Mouse (Mus musculus) embryonic facial prominence, embryonic 10.5 days (tissue): ENCODE measurements at regions not wholly inside any gene's neighbourhood (a gene's known extent, or its start where the extent isn't known, plus 50 kb on each side); places are given as distances from the start of the nearest gene placed in this dataset.

Experiments used
- DNase-seq: peaks from one replicate; pipeline ENCODE4 v3.0.0-alpha.2; 2017; ENCODE audit warnings: low spot score
- H3K27ac ChIP-seq: fragments of 300-500 bp; sonication (generic); replicated peaks from 2 replicates; pipeline ENCODE4 v1.5.1; 2016; ENCODE audit warnings: mild to moderate bottlenecking
- H3K27me3 ChIP-seq: fragments of 300-500 bp; sonication (generic); replicated peaks from 2 replicates; pipeline ENCODE4 v1.6.1; 2016; ENCODE audit warnings: low read depth, mild to moderate bottlenecking; ENCODE audit not compliant: poor library complexity, severe bottlenecking
- H3K36me3 ChIP-seq: fragments of 300-500 bp; sonication (generic); replicated peaks from 2 replicates; pipeline ENCODE4 v1.6.1; 2016; ENCODE audit warnings: mild to moderate bottlenecking, moderate library complexity
- H3K4me1 ChIP-seq: fragments of 300-500 bp; sonication (generic); 2 replicates; pipeline ENCODE4 v1.6.1; 2016
- H3K4me3 ChIP-seq: fragments of 300-500 bp; sonication (generic); 2 replicates; pipeline ENCODE4 v1.5.1; 2016; ENCODE audit warnings: mild to moderate bottlenecking, moderate library complexity
- H3K9me3 ChIP-seq: fragments of 300-500 bp; sonication (generic); 2 replicates; pipeline ENCODE4 v1.6.1; 2016; ENCODE audit warnings: mild to moderate bottlenecking
- WGBS: fragments of 180-500 bp; shearing (Covaris S2); methylation state at CpG from one replicate; pipeline ENCODE4 v1.1.7; 2016; 5-methylcytosine and 5-hydroxymethylcytosine counted together

DNA sequence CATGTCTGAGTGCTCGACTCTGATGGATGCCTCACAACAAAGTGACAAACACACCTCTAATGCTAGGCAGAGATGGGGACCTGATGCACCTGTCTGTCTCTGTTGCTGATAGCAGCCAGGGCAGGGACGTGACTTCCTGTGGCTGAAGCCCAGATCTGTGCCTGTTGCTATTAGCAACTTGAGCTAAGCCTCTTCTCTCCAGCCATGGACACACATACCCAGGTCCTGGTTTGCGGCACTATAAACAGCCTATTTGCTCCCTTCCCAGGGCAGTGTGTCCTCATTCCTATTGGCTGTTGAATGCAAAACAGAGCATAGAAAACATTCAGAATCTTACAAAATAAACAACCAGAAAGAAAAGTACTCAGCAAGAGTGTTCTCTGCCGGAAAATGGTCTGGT, 273.5 kb downstream of the Irs2 start:
- H3K27me3 ChIP-seq: no peaks in the 10 kb centered on the region
- WGBS: 68% methylated on average over 4 of the region's 4 CpGs
- no peaks in the 10 kb centered on the region for H3K36me3 ChIP-seq
- H3K9me3 ChIP-seq: 0 out of 2 replicates have a peak, but pooled peaks cover 3% of the 10 kb centered on the region
- H3K4me3 ChIP-seq: no peak overlapping the region
- no peak overlapping the region for H3K27ac ChIP-seq
- DNase-seq: no peak
- H3K4me1 ChIP-seq: peaks cover 19% of the 10 kb centered on the region

DNA sequence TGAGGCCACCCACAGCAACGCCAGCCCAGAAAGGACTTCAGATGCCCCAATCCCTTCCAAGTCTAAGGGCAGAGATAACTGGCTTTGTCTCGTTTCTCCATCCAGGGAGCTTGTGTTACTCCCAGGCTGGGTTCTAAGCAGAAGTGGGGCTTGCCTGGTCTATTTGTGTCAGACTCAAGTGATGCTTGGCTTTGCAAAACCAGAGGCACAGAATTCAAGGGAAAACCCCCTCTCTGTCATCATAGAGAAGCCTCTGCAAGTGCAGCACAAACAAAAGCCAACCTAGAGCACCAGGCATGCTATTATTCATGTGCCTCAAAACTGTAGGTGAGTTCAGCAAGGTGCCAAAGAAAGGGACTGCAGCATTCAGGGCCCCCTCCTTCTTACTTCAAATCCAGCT, 284.9 kb downstream of the Irs2 start:
- no peak for DNase-seq
- Histone ChIP-seq H3K4me1 (0 out of 2 replicates have a peak, but pooled peaks cover 7% of the 10 kb centered on the region), H3K4me3 (no peak overlapping the region), H3K27ac (no peak overlapping the region), H3K36me3 (no peaks in the 10 kb centered on the region), H3K27me3 (no peaks in the 10 kb centered on the region), H3K9me3 (no peaks in the 10 kb centered on the region)
- 69% methylated on average over 2 of the region's 2 CpGs for WGBS

DNA sequence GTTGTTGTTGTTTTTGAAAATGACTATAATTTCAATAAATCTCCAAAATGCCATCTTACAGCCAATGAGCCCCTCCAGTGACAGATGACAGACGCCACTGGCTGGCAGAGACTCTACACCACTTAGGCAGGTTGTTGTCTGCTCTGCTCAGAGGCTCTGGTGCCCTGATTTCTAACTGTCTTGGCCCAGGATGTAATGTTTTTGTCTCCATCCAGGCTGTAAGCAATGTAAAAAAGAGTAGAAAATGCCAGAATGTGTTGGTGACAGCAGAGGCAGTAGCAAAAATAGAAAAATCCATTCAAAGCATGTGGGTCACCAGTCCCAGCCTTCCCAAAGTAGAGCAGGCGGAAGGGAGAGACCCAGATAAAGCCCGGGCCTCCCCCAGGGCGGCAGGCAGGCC, 285.5 kb downstream of the Irs2 start:
- WGBS: 78% methylated on average over 4 of the region's 4 CpGs
- H3K4me3 ChIP-seq: no peak overlapping the region
- DNase-seq: no peak
- H3K27me3 ChIP-seq: no peaks in the 10 kb centered on the region
- H3K27ac ChIP-seq: no peak overlapping the region
- H3K36me3 ChIP-seq: no peaks in the 10 kb centered on the region
- H3K4me1 ChIP-seq: peaks cover 7% of the 10 kb centered on the region; the same call in 1 of the 2 replicates
- no peaks in the 10 kb centered on the region for H3K9me3 ChIP-seq

DNA sequence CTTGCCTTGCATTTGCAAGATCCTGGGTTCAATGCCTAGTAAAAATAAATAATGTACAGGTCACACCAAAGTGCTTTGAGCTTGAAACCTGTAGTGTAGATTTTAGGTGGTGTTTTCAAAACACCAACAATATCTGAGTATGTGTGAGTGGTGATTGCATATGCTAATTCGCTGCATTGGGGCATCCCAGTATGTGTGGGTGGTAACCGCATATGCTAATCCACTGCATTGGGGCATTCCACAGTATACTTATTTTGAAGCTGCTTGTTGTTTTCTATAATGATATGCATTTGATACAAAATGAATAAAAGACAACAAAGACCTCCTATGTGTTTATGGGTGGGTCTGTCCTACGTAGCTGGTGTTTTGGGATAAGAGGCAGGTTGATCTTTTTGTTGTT, 285.9 kb downstream of the Irs2 start:
- H3K4me1 ChIP-seq: peaks cover 10% of the 10 kb centered on the region; the same call in 1 of the 2 replicates
- DNase-seq: no peak
- H3K27me3 ChIP-seq: no peaks in the 10 kb centered on the region
- 95% methylated on average over 3 of the region's 3 CpGs for WGBS
- no peaks in the 10 kb centered on the region for H3K36me3 ChIP-seq
- no peak overlapping the region for H3K27ac ChIP-seq
- no peak overlapping the region for H3K4me3 ChIP-seq
- H3K9me3 ChIP-seq: no peaks in the 10 kb centered on the region

DNA sequence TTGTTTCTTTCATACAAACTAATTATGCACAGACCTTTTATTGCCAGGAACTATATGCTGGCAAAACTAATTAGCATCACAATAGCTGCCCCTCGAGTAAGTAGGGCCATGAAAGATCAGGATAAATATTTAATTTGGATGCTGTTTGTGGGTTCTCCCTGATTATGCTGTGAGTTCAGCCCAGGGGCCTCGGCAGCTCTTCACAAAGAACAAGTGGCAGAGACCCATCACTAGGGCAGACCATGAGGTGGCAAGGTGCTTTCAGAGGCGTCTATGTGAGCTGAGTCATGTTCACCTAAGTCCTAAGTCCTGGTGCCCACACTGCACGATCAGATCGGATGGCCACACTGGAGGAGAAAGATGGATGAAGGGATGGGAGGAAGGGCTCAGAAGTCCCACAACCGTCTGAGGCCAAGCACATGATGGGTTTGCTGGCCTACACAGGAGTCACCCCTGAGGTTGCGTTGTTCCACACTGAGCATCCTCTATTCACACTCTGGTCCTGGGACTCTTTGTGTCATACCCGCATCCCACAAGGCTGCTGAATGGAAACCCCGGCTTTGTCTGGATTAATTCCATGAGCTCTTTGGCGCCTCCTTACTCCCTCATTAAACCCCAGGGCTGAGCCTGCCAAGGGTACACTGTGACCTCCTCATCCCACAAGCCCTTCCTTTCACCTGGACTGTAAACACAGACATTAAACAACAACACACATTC, 287.0 kb downstream of the Irs2 start:
- DNase-seq: no peak
- Histone ChIP-seq H3K4me3 (no peak overlapping the region), H3K27ac (peak overlapping the region; percentile 35; the same call in 1 of the 2 replicates), H3K27me3 (no peaks in the 10 kb centered on the region), H3K36me3 (no peaks in the 10 kb centered on the region), H3K9me3 (no peaks in the 10 kb centered on the region), H3K4me1 (peaks cover 14% of the 10 kb centered on the region; the same call in 1 of the 2 replicates)
- WGBS: 63% methylated on average over 10 of the region's 10 CpGs

DNA sequence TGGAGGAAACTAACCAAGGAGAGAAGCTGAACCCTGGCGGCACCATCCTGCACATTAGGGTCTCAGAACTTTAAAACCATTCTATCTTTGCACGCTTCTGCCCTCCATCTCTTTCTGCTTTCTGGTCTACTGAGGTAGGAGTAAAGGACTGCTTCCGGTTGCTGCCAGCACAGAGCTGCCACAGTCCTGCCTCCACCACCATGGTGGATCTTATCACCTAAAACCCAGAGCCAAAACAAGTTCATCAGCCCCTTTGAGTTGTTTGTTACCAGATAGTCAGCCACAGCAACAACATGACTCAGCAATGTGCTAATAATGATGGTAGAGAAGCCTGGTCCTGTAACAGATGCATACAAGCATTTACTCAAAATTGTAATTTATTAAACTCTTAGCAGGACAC, 287.9 kb downstream of the Irs2 start:
- no peaks in the 10 kb centered on the region for H3K36me3 ChIP-seq
- WGBS: 90% methylated on average over 3 of the region's 3 CpGs
- DNase-seq: no peak
- H3K4me3 ChIP-seq: no peak overlapping the region
- H3K9me3 ChIP-seq: no peaks in the 10 kb centered on the region
- H3K4me1 ChIP-seq: peaks cover 14% of the 10 kb centered on the region; the same call in 1 of the 2 replicates
- no peaks in the 10 kb centered on the region for H3K27me3 ChIP-seq
- H3K27ac ChIP-seq: no peak overlapping the region

DNA sequence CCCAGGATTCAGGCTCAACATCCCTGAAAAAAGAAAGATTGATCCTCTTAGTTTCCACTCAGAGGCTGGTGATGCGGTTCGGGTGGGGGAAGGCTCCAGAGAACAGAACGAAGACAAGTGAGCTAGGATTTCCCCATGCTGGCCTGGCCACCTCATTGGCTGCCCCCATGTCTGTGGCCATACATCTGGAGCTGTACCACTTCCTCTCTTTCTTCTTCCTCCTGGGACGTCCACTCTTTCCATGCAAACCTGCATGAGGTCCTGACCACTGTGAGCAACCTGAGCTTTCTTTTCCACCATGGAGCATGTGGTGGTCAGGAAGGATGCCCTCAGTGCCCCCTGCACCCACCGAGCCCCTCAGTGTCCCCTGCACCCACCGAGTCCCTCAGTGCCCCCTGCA, 288.8 kb downstream of the Irs2 start:
- Histone ChIP-seq H3K4me1 (peaks cover 14% of the 10 kb centered on the region; the same call in 1 of the 2 replicates), H3K27ac (no peak overlapping the region), H3K27me3 (no peaks in the 10 kb centered on the region), H3K36me3 (no peaks in the 10 kb centered on the region), H3K4me3 (no peak overlapping the region), H3K9me3 (no peaks in the 10 kb centered on the region)
- 87% methylated on average over 6 of the region's 6 CpGs for WGBS
- no peak for DNase-seq

DNA sequence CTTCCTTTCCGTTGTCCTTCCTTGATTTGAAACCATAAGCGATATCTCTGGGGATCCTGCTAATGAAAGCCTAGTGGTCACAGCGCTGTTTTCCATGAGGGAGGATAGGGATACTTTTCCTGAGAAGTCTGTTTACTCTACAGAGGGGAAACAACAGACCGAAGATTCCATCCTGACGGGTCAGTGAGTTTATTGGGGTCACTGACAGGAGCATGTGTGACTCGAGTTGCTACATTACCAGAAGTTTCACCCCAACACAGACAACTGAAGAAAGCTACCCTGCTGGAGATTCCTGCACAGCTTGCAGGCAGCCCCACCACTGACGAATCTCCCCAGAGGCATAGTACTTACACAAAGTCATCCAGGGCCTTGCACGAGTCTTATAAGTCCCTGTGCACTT, 291.0 kb downstream of the Irs2 start:
- 69% methylated on average over 8 of the region's 8 CpGs for WGBS
- Histone ChIP-seq H3K36me3 (no peaks in the 10 kb centered on the region), H3K9me3 (no peaks in the 10 kb centered on the region), H3K4me3 (no peak overlapping the region), H3K4me1 (peaks cover 10% of the 10 kb centered on the region; the same call in 1 of the 2 replicates), H3K27me3 (no peaks in the 10 kb centered on the region), H3K27ac (no peak overlapping the region)
- no peak for DNase-seq

DNA sequence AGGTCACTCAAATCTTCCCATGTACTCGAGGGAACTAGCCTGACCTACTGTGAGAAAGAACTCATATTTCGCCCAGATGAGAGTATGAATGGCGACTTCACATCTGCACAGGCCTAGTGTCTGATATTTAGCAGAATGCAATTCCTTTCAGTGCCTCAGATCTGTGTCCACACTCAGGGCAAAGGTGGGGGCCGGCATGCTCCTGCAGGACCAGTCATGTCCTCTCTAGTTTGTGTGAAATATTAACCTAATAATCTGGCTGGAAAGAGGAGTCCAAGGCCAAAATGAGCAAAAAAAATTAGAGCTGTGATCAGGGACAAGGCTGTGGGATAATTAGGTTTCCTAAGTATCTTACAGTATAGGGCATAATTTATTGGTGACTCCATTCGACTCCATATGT, 292.1 kb downstream of the Irs2 start:
- Histone ChIP-seq H3K4me3 (no peak overlapping the region), H3K27me3 (no peaks in the 10 kb centered on the region), H3K36me3 (no peaks in the 10 kb centered on the region), H3K27ac (no peak overlapping the region), H3K4me1 (peaks cover 7% of the 10 kb centered on the region; the same call in 1 of the 2 replicates), H3K9me3 (no peaks in the 10 kb centered on the region)
- WGBS: 83% methylated on average over 5 of the region's 5 CpGs
- DNase-seq: no peak

DNA sequence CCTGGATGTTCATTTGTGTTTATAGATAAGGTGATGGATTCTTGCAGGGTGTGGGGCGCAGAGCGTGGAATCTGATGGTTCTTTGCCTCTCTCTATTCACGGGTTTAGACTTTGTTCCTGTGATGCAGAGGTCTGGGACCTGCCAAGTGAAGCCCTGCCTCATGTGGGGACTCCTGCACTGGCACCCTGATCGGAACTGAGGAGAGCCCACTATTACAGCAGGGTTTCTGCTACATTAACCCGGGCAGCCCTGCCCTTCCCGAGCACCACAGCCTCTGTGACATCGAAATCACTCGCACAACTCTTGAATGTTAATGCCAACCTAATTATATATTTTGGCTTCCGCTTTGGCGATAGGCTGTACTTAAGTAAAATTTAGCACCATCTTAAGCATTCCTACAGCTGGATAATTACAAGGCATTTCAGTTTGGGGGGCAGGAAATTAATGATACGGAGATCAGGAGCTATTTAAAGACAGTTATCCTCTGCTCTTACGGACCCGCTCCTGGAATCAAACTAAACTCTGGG, 294.7 kb downstream of the Irs2 start:
- no peaks in the 10 kb centered on the region for H3K27me3 ChIP-seq
- no peak overlapping the region for H3K4me3 ChIP-seq
- no peak overlapping the region for H3K27ac ChIP-seq
- H3K9me3 ChIP-seq: no peaks in the 10 kb centered on the region
- H3K36me3 ChIP-seq: no peaks in the 10 kb centered on the region
- DNase-seq: no peak
- WGBS: 79% methylated on average over 13 of the region's 13 CpGs
- H3K4me1 ChIP-seq: peaks cover 8% of the 10 kb centered on the region; the same call in 1 of the 2 replicates

DNA sequence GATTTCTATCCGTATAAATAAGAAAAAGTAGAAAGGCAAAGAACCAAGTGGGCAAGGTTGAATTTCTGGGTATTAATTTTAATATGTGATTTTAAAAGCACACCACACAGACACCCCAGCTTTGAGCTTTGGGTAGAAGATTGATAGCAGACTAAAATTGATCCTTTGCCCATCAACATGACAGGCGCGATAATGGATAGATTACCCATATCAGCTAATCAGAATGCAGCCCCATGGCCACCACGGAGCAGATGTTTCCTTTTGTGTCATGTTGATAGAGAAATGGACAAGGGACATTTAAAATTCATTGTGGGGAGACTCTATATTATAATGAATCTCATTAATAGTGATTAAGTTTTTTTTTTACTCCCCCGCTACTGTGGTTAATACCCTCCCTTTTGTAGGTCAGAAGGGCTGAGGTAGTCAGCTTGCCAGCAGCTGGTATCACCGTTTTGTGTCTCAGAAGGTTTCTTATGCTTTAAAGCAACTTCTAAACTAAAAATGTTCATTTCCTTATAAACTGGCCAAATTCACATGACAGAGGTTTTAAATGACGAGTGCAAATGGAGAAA, 296.1 kb downstream of the Irs2 start:
- H3K27ac ChIP-seq: no peak overlapping the region
- DNase-seq: no peak
- H3K4me3 ChIP-seq: no peak overlapping the region
- no peaks in the 10 kb centered on the region for H3K36me3 ChIP-seq
- H3K4me1 ChIP-seq: 0 out of 2 replicates have a peak, but pooled peaks cover 6% of the 10 kb centered on the region
- no peaks in the 10 kb centered on the region for H3K27me3 ChIP-seq
- 83% methylated on average over 7 of the region's 7 CpGs for whole genome bisulfite sequencing
- no peaks in the 10 kb centered on the region for H3K9me3 ChIP-seq

DNA sequence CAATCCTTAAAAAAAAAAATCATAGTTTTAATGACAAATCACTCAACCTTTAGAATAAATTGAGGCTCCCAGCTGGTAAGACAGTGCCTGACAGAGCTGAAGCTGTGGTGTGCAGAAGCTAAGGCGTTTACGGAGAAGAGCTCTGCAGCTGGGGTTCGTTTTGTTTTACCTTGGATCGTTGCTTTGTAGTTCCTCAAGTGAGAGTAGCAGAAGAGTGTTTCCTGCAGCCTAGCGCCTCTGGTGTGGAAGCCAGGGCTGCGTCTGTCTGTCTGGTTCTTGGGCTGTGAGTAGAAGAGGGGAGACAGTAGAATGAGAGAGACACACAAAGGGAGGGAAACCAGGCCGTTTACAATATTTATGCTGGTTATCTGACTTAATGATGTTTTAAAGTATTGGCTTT, 296.8 kb downstream of the Irs2 start:
- 0 out of 2 replicates have a peak, but pooled peaks cover 3% of the 10 kb centered on the region for H3K4me1 ChIP-seq
- no peak overlapping the region for H3K27ac ChIP-seq
- no peak for DNase-seq
- H3K4me3 ChIP-seq: no peak overlapping the region
- 76% methylated on average over 7 of the region's 7 CpGs for WGBS
- H3K36me3 ChIP-seq: no peaks in the 10 kb centered on the region
- no peaks in the 10 kb centered on the region for H3K9me3 ChIP-seq
- no peaks in the 10 kb centered on the region for H3K27me3 ChIP-seq

DNA sequence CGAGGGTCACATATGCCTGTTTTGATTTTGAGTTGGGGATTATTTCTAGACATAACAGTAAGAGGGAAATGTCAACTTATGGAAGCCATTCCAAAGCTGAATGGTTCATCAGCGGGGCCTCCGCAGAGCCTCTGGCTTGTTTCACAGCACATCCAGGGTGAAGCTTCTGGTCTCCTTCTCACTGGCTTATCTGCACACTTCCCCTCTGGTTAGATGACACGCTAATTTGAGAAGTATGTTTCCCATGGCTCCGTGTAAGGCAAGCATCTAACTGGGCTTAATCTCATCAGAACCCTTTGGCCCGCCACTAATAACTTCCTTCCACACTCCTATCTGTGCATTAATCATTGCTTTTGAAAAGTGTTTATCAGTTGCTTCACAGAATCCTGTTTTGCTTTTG, 299.7 kb downstream of the Irs2 start:
- DNase-seq: no peak
- Histone ChIP-seq H3K27me3 (no peaks in the 10 kb centered on the region), H3K36me3 (no peaks in the 10 kb centered on the region), H3K27ac (no peak overlapping the region), H3K4me3 (no peak overlapping the region), H3K9me3 (no peaks in the 10 kb centered on the region), H3K4me1 (0 out of 2 replicates have a peak, but pooled peaks cover 3% of the 10 kb centered on the region)
- WGBS: 75% methylated on average over 6 of the region's 6 CpGs
